Mouse (Mus musculus): ENCODE results near the gene St8sia6.
A peak's percentile ranks its signal among the peaks of the same experiment; 100 is the strongest.
"Not testable (repeated sequence)": the region's sequence is repeated elsewhere in the genome, so short reads cannot be mapped to it uniquely, and the experiment has no call there.

Gene St8sia6

GRCm38 (mm10) chr2:13793969-13794363, at the start of gene St8sia6:
St8sia6 (minus strand) TSS chr2:13794064.
- DNase-seq, result no peak

GRCm38 (mm10) chr2:13836310-13836709, 42.4 kb upstream of the St8sia6 start:
- no peak for DNase-seq

- peak in 1 of 2 experiments; percentile 3 for DNase-seq
Observed at GRCm38 (mm10) chr2:13834989-13835388, 41.1 kb upstream of the St8sia6 start.

- DNase-seq, result no peak
Observed at GRCm38 (mm10) chr2:13816645-13817044, 22.8 kb upstream of the St8sia6 start.

- no peak for DNase-seq
Observed at GRCm38 (mm10) chr2:13808593-13808992, 14.7 kb upstream of the St8sia6 start.

- DNase-seq, result no peak
Observed at GRCm38 (mm10) chr2:13808008-13808407, 14.1 kb upstream of the St8sia6 start.

- no peak for DNase-seq
Observed at GRCm38 (mm10) chr2:13806120-13806519, 12.3 kb upstream of the St8sia6 start.

GRCm38 (mm10) chr2:13800639-13801038, 6.8 kb upstream of the St8sia6 start:
- DNase-seq, result no peak

GRCm38 (mm10) chr2:13794446-13794845, 582 bp upstream of the St8sia6 start:
- no peak for DNase-seq

- DNase-seq, result peak; percentile 59 to 74
Observed at GRCm38 (mm10) chr2:13793054-13793968, 553 bp downstream of the St8sia6 start.

GRCm38 (mm10) chr2:13792256-13793005, 1.4 kb downstream of the St8sia6 start:
- DNase-seq, result peak; percentile 9 to 16

- DNase-seq, result no peak
Observed at GRCm38 (mm10) chr2:13791598-13791997, 2.3 kb downstream of the St8sia6 start.

- no peak for DNase-seq
Observed at GRCm38 (mm10) chr2:13789365-13789764, 4.5 kb downstream of the St8sia6 start.

GRCm38 (mm10) chr2:13786577-13787168, 7.2 kb downstream of the St8sia6 start:
- DNase-seq, result no peak

- not testable (repeated sequence) for DNase-seq
Observed at GRCm38 (mm10) chr2:13785992-13786391, 7.9 kb downstream of the St8sia6 start.

GRCm38 (mm10) chr2:13785247-13785646, 8.6 kb downstream of the St8sia6 start:
- no peak for DNase-seq

- DNase-seq, result no peak
Observed at GRCm38 (mm10) chr2:13784448-13784847, 9.4 kb downstream of the St8sia6 start.

GRCm38 (mm10) chr2:13777032-13777431, 16.8 kb downstream of the St8sia6 start:
- DNase-seq, result no peak

GRCm38 (mm10) chr2:13776453-13776852, 17.4 kb downstream of the St8sia6 start:
- DNase-seq, result no peak

- no peak for DNase-seq
Observed at GRCm38 (mm10) chr2:13775056-13775455, 18.8 kb downstream of the St8sia6 start.

GRCm38 (mm10) chr2:13768524-13768923, 25.3 kb downstream of the St8sia6 start:
- DNase-seq, result no peak

GRCm38 (mm10) chr2:13767532-13768411, 26.1 kb downstream of the St8sia6 start:
- no peak for DNase-seq
